Mouse (Mus musculus): ENCODE data around the gene Cbfa2t2.

Cbfa2t2 gene

DNA sequence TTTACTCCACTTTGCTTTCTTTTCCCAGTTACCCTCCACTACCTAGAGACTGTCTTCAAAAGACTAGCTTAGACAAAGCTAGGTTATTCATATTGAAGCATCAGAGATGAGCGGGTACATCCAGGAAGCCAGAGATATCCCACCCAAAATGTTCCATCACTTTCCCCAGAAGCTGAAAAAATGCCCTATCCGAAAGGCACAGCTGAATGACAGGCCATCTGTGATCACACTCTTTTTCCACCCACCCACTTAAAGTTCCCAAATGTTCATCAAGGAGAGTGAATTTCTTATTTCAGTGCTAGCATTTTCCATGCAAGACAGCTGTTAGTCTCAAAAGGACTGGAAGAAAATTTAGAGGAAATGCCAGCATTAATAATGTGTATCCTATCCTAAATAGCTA is 89.0 kb downstream of the Cbfa2t2 start:
- no peak for ATAC-seq (ENCODE audit: insufficient number of reproducible peaks, low FRiP score, low TSS enrichment)

DNA sequence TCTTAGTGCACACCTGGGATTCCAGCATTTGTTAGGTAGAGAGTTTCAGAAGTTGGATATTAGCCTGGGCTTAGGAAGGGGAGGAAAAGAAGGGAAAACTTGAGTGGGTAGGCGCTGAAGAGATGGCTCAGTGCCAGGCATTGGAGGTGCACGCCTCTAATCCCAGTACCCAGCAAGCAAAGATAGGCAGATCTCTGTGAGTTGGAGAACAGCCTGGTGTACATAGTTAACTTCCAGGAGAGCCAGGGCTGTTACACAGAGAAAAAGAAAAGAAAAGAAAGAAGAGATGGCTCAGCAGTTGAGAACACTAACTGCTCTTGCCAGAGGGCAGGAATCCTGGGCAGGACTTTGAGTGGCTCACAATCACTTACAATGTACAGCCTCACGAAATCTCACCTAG is 90.2 kb downstream of the Cbfa2t2 start:
- ATAC-seq (ENCODE audit: insufficient number of reproducible peaks, low FRiP score, low TSS enrichment): no peak

DNA sequence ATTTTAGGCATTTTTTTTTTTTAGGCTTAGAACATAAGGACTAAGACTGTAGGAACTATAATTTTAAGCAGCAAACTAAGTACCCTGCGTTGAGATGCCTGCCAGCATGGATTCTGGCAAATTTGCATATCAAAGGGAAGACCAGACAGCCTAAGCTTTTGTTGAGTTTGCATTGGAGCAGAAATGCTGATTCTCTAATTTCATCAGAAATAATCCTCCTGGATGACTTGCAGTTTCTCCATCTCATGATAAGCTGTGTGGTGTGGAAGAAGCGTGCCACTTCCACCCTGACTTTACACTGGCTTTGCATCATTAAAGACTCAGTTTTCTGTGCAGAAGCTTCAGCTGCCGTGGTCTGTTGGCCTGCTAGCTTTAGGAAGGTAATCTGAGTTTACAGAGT is 96.6 kb downstream of the Cbfa2t2 start:
- no peak for ATAC-seq (ENCODE audit: insufficient number of reproducible peaks, low FRiP score, low TSS enrichment)

DNA sequence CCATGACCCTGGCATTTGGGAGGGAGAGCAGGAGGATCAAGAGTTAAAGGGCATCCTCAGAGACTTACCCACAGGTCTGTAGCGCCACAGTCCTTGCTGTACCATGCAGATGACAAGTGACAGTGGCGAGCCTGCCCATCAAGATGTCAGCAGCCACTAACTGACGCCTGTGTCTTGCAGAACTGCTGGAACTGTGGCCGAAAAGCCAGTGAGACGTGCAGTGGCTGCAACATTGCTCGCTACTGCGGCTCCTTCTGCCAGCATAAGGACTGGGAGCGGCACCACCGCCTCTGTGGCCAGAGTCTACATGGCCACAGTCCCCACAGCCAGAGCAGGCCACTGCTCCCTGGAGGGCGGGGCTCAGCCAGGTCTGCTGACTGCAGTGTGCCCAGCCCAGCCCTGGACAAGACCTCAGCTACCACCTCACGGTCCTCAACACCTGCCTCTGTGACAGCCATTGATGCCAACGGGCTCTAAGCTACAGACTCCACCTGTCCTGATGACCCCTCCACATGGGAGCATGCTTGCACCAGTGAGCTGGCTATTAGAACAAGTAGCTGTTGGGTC is 98.5 kb downstream of the Cbfa2t2 start:
- no peak for ATAC-seq (ENCODE audit: insufficient number of reproducible peaks, low FRiP score, low TSS enrichment)

DNA sequence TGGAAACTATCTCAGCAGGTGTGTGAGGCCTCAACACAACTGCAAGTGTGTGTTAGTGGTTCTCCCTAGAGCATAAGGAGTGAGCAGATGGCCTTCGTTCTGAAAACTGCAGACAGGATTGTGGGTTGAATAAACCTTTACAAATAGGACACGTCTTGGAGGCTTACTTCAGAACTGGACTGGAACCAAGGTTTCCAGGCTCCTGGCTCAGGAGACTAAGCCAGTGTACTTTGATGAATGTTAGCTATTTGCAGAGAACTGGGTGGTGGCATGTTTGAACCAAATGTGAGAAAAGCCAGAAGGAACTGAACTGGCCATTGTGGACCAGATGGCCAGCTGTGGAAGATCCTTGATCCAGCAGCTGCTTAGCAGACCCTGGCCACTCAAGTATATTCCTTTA is 102.0 kb downstream of the Cbfa2t2 start:
- no peak for ATAC-seq (ENCODE audit: insufficient number of reproducible peaks, low FRiP score, low TSS enrichment)

DNA sequence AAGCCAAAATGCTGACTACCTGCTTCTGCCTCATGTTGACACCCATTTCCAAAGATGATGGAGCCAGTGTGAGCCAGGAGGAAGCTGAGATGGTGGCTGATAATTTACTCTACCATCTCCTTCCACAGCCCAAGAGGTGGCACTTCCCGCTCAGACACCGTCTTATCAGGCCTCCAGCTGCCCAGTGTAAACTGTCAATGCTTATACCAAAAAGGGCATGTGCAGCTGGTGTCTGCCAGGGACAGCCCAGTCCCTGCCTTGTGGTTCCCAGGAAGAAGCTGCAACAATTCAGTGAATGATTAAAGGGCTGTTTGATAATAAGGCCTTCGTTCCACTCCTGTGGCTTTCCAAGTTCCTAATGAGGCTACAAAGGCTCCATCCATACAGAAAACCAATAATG is 102.4 kb downstream of the Cbfa2t2 start:
- no peak for ATAC-seq (ENCODE audit: insufficient number of reproducible peaks, low FRiP score, low TSS enrichment)

DNA sequence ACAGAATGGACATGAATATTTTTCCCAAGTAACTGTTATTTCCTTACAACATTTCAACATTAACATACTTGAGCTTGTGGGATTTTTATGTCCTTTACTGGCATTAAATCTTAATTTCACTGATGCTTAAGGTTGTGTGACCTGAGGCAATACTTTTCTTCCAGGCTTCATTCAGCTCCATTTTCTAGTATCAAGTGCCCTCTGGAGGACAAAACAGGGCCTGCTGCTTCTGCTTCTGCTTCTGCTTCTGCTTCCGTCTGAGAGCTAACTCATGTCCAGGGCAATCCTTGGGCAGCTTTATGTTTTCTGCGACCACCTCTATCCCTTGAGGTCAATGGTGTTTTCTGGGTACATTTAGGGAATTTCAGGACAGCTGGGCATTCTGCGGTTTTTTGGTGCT is 103.4 kb downstream of the Cbfa2t2 start:
- ATAC-seq (ENCODE audit: insufficient number of reproducible peaks, low FRiP score, low TSS enrichment): no peak

DNA sequence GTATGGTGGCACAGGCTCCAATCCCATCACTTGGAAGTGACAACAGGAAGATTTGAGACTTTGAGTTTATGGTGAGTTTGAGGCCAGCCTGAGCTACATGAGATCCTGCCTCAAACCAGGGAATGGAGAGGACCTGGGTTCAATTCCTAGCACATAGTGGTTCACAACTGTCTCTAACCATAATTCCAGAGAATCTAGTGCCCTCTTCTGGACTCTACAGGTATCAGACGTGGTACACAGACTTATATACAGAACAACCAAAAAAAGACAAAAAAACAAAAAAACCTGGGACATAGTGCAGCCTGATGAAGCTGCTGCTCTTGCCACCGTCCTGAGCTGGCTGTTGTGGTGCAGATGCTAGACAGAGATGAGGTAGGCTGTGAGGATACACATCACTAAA is 105.3 kb downstream of the Cbfa2t2 start:
- ATAC-seq (ENCODE audit: insufficient number of reproducible peaks, low FRiP score, low TSS enrichment): no peak

DNA sequence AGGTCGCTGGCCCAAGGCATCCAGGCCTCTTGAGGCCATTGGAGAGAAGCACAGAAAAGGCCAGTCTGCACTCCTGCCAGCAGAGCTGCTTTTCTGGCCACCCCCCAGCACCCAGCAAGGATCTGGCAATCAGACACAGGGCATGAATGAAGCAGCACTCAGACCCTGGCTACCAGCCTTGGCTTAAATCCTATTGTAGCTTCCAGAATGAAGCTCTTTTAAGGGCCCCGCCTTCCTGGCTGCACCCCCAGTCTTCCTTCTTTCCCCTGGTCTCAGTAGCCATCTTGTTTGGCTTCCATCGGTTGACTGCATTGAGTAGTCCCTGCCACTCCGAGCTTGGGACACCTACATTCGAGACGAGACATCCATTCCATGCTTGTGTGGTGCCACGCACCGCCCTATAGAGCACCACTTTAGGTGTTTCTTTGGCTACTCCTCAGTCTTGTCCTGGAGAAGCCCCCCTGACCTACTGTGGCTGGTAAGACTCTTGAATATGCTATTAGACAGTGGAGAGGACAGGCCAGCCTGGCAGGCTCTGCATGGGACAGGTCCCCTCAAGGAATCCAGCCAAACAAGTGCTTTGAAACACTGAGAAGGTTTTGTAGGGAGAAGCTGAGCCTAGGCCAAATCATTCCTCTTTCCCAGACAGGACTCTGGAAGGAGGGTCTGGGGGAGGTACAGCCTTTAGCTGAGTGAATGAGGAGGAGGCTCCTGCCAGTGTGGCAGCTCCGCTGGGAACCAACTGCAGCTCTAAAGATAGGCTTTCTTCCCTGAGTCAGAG is 107.5 kb downstream of the Cbfa2t2 start:
- peak; percentile 85 for ATAC-seq (ENCODE audit: insufficient number of reproducible peaks, low FRiP score, low TSS enrichment)

DNA sequence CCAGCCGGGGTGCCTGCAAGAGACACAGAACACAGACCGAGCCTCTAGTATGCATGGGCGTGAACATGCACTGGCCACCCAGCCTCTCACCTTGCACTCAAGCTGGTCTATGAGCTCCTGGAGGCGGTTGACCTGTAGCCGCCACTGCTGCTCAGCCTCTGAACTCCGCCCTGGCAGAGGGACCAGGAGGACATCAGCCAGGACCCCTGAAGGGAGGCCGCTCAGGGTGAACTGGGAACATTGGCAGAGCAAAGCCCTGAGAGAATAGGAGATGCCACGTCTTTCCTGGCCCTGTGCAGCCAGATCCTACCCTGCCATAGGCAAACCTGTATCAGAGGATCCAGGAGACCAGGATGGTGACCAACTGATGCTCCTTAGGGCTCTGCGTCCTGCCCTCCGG is 110.4 kb downstream of the Cbfa2t2 start, which contains the start of gene 1700003F12Rik:
TSS of gene 1700003F12Rik (plus strand) at position 375 of the 400 bp plus-strand sequence.
- ATAC-seq (ENCODE audit: insufficient number of reproducible peaks, low FRiP score, low TSS enrichment): no peak

DNA sequence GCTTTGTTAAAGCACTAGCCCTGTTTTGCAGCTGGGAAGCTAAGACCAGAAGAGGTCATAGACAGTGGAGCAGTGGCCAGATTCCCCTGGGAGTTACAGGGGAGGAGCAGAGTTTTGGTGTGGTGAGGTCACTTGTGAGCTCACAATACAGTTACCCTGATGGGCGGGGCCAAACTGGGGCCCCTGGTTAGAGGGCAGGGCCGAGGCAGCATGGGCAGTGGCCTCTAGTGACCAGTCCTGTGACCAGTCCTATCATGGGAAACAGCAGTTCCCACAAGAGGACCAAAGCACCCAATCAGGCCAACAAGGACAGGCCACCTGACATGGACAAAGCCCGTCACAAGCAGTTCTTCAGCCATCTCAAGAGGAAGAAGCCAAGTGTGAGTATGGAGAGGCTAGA is 112.4 kb downstream of the Cbfa2t2 start:
- no peak for ATAC-seq (ENCODE audit: insufficient number of reproducible peaks, low FRiP score, low TSS enrichment)

DNA sequence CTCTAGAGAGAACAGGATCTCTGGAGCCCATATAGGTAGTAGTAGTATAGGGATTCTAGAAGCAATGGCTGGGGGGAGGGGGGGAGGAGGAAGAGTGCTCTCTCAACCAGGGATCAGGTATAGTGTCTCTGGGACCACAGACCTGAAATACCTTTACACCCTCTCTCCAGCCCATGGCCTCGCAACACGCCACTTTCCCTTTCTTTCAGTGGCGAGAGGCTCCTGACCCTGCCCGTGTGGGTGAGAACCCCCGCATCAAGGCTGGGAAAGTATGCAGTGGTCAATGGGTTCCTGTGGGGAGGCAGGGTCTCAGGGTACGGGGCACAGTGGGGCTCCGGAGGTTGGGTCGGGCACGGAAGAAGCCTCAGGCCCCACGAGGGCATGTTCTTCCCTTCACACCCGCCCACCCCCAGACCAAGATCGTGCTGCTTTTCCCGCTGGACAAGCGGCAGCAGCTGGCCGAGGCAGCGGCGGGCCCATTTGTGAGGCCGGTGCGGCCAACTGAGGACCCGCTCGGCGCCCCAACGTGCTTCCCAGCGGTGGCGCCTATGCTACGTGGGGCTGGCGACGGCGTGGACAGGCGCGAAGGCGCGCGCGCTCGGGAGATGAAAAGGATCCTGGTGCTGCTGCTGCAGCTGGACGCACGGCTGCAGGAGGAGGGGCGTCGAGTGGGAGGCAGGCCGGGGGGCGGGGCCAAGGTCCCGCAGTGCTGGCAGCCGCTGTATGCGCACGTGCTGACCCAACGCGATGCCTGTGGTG is 113.0 kb downstream of the Cbfa2t2 start:
- ATAC-seq (ENCODE audit: insufficient number of reproducible peaks, low FRiP score, low TSS enrichment): no peak

DNA sequence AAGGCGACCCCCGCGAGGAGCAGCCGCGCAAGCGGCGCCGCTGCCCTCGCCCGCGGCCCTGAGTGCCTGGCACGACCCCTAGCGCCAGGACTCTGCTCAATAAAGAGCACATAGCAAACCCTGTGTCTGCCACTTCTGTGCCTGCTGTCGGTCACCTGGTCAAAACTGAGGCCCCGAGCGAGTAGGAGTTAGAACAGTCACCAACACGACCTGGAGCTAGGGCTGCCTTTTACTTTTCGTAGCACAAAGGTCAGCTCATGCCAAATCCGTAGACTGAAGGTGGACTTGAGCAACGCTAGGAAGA is 113.6 kb downstream of the Cbfa2t2 start:
- ATAC-seq (ENCODE audit: insufficient number of reproducible peaks, low FRiP score, low TSS enrichment): no peak

DNA sequence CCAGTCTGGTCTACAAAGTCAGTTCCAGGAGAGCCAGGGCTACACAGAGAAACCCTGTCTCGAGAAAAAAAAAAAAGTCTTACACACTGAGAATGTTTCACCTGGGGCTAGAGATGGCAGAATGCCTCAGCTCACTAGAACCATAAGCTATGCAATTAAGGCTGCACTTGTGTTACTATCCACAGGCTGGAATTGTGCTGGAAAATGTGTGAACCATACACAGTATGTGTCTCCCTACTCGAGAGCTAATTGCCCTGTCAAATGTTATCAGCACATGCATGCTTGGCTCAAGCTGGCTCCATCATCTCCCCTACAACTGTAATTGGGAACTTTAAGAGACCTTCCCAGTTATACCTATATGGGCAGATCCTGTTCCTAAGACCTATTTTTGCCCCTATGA is 114.7 kb downstream of the Cbfa2t2 start:
- ATAC-seq (ENCODE audit: insufficient number of reproducible peaks, low FRiP score, low TSS enrichment): no peak

DNA sequence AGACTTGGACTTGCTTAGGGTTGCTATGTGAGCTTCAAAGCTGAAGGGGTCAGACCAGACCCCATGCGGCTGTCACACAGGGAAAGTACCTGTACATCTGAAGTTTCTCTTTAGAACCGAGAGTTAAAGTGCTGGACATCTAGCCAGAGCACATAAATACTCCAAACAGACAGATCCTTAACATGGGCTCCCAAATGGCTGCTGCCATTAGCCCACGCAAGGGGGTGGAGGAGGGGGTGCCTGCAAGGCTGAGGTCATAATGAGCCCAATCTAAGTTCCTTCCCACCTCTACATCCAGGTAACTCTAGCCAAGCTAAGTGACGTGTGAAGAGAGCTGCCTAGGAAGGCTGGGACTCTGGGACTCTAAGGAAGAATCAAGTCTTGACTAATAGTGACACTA is 115.2 kb downstream of the Cbfa2t2 start, which contains the start of gene Actl10:
TSS of gene Actl10 (plus strand) at position 301 of the 400 bp plus-strand sequence.
- ATAC-seq (ENCODE audit: insufficient number of reproducible peaks, low FRiP score, low TSS enrichment): no peak

DNA sequence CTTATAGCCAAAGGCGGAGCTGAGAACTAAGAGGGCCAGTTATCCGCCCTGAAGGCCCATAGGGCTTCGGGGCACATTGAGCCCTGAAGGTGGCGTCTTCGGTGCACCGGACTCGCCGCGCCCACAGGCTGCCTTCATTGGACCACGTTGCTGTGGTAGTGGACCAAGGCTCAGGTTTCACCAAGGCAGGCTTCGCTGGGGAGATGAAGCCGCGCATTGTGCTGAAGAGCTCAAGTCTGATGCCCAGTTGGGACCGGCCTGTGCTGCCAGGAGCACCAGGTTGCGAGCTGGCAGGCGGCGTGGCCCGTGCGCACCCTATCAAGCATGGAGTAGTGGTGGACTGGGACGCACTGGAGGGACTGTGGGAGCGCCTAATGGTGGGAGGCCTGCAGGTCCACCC is 115.6 kb downstream of the Cbfa2t2 start:
- peak; percentile 49; the same call in 1 of the 2 replicates for ATAC-seq (ENCODE audit: insufficient number of reproducible peaks, low FRiP score, low TSS enrichment)

DNA sequence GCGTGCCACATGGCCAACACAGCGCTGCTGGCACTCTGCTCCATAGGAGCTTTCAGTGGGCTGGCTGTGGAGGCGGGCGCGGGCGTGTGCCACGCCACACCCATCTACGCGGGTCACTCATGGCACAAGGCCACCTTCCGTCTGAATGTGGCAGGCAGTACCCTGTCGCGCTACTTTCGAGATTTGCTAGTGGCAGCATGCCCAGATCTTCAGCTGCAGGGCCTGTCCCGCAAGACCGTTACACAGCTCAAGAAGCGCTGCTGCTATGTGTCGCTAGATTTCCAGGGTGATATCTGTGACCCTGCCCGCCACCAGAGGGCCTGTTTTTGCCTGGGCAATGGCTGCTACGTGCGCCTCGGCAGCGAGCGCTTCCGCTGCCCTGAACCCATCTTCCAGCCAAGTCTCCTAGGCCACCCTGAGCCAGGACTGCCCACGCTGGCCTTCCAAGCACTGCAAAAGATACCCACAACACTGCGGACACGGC is 116.2 kb downstream of the Cbfa2t2 start:
- peak; percentile 71 for ATAC-seq (ENCODE audit: insufficient number of reproducible peaks, low FRiP score, low TSS enrichment)

DNA sequence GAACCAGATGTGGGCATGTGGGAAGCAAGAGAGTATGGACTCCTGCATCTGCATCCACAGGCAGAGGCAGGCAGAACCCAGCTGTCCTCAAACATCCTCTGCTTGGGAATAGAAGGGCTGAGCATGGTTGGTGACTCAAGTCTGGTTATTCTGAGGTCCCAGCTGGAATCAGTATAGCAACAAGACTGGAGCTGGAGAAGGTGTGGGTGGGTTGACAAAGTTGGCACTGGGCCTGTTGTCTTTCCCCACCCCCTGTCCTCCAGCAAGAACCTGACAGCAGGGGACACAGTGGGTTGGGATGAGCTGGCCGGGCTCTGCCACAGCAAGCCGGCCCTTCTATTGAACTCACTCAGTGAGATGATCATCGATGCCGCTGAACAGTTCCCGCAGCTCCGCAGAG is 119.0 kb downstream of the Cbfa2t2 start:
- no peak for ATAC-seq (ENCODE audit: insufficient number of reproducible peaks, low FRiP score, low TSS enrichment)

DNA sequence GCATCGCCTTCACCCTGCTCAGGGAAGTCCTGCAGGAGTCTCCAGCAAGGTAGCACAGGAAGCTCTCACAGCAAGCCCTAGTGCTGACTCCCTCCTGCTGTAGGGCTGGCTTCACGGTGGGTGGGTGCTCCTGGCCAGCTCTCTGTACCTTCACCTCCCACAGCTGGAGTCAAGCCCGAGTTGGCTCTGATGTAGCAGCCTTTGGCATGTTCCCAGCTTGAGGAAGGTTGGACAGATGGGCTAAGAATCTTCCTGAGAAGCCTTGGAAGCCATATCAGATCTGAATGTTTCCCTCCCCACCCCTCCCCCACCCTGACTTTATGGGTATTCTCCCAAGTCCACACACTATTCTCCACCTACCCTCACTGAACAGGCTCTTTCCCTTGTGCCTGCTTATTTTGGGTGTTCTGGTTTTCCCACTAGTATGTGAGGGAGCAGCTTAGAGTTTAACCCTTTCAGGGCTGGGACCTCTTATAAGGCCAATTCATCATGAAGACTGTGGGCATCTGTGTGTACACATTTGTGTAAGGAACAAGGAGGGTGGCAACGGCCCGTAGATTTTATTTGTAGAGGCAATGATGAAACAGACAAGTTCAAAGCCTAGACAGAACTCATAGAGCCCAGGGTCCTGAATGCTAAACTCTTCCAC is 121.0 kb downstream of the Cbfa2t2 start:
- no peak for ATAC-seq (ENCODE audit: insufficient number of reproducible peaks, low FRiP score, low TSS enrichment)

DNA sequence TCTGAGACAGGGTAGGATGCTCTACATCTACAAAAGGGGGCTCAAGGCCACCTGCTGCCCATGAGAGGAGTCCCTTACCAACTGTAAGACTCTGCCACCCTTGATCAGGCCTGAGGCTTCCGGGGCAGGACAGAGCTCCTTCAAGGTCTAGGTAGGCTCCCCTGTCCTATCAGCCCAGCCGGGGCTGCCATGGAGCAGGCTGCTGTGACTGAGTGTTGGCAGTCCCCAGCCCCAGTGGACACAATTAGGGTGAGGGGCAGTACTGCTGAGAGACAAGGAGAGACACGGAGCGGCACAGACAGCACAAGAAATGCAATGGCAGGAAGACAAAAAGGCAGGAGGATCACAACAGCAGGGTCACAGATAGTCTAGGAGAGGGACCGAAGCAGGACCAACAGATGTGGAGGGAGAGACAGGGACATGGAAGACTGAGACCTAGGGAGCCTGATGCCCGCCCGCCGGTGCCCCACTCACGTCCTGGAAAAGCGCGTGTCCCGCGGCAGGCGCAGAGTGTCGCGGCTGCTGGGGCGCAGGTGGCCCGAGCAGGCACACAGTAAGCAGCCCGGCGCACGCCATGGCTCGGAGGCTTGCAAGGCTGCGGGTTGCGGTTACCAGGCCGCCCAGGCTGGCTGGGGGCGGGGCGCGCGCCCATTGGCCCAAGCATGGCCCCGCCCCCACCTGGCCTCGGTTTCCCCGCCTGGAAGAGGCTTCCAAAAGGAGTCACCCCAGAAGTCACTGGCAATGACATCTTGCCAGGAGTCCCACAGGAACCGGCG is 122.2 kb downstream of the Cbfa2t2 start, which contains the start of gene Necab3:
TSS of gene Necab3 (minus strand) at position 627 of the 776 bp plus-strand sequence.
- ATAC-seq (ENCODE audit: insufficient number of reproducible peaks, low FRiP score, low TSS enrichment): peak; percentile 54

Data from cerebellum, adult (tissue).